Mouse (Mus musculus) testis, adult 2 months (tissue): ENCODE measurements around the gene Ndel1. TPM values are rescaled to one million over a fixed set of nuclear protein-coding genes. Genes with fewer than 3 reads are reported as not detected.

Experiments
- H3K27ac ChIP-seq: fragments of 200-500 bp; 2 replicates; pipeline ENCODE4 v1.5.1; 2012; ENCODE audit warnings: low read depth, low read length; ENCODE audit not compliant: control insufficient read depth, insufficient read depth
- H3K27me3 ChIP-seq: fragments of 200-500 bp; 2 replicates; pipeline ENCODE4 v1.6.1; 2012; ENCODE audit warnings: mild to moderate bottlenecking, low read length, moderate library complexity; ENCODE audit not compliant: control insufficient read depth, insufficient read depth
- H3K36me3 ChIP-seq: fragments of 200-500 bp; 2 replicates; pipeline ENCODE4 v1.6.1; 2012; ENCODE audit warnings: mild to moderate bottlenecking, low read length; ENCODE audit not compliant: control insufficient read depth, insufficient read depth
- H3K4me1 ChIP-seq: fragments of 200-500 bp; 2 replicates; pipeline ENCODE4 v1.6.1; 2012; ENCODE audit warnings: low read length; ENCODE audit not compliant: control insufficient read depth, insufficient read depth
- H3K4me3 ChIP-seq: fragments of 200-500 bp; 2 replicates; pipeline ENCODE4 v1.5.1; 2012; ENCODE audit warnings: low read depth, mild to moderate bottlenecking, low read length, moderate library complexity, mixed read lengths; ENCODE audit not compliant: control insufficient read depth
- CTCF ChIP-seq: fragments of 200-500 bp; IDR thresholded peaks from 2 replicates; pipeline ENCODE4 v1.5.1; 2012; ENCODE audit warnings: low read depth, mild to moderate bottlenecking, inconsistent platforms, low read length, moderate library complexity; ENCODE audit not compliant: control insufficient read depth, insufficient read depth, insufficient replicate concordance
- POLR2A ChIP-seq: fragments of 200-500 bp; IDR thresholded peaks from 2 replicates; pipeline ENCODE4 v1.6.1; 2012; ENCODE audit warnings: low read depth, mild to moderate bottlenecking, inconsistent platforms, low read length, moderate library complexity; ENCODE audit not compliant: control insufficient read depth
- polyA plus RNA-seq: library from polyadenylated mRNA; depleted of rRNA; stranded (reverse); fragments of >200 nt; gene quantifications from 2 replicates; pipeline ENCODE4 v1.2.3, GENCODE M21; 2012

Gene Ndel1
- polyA plus RNA-seq, 1 experiment, result 80.3 TPM

GRCm38 (mm10) chr11:68826735-68827134 lies 44.9 kb downstream of the Ndel1 start:
- Histone ChIP-seq H3K4me3 (no peak overlapping the region), H3K27ac (no peak overlapping the region), H3K27me3 (no peaks in the 10 kb centered on the region), H3K36me3 (peaks cover 1% of the 10 kb centered on the region; the same call in 1 of the 2 replicates), H3K4me1 (no peaks in the 10 kb centered on the region)
- no peak for TF ChIP-seq CTCF
- TF ChIP-seq POLR2A, result no peak

GRCm38 (mm10) chr11:68822326-68822725 lies 49.3 kb downstream of the Ndel1 start:
- no peaks in the 10 kb centered on the region for H3K27me3 ChIP-seq
- no peaks in the 10 kb centered on the region for H3K4me1 ChIP-seq
- H3K27ac ChIP-seq, result no peak overlapping the region
- H3K36me3 ChIP-seq, result no peaks in the 10 kb centered on the region
- no peak overlapping the region for H3K4me3 ChIP-seq
- TF ChIP-seq CTCF, result no peak
- TF ChIP-seq POLR2A, result no peak

- Histone ChIP-seq H3K4me3 (no peak overlapping the region), H3K4me1 (no peaks in the 10 kb centered on the region), H3K36me3 (peaks cover 3% of the 10 kb centered on the region; the same call in 1 of the 2 replicates), H3K27ac (no peak overlapping the region), H3K27me3 (no peaks in the 10 kb centered on the region)
- TF ChIP-seq POLR2A (no peak), CTCF (no peak)
These were observed 52.3 kb downstream of the Ndel1 start for GRCm38 (mm10) chr11:68819226-68819805.

DNA sequence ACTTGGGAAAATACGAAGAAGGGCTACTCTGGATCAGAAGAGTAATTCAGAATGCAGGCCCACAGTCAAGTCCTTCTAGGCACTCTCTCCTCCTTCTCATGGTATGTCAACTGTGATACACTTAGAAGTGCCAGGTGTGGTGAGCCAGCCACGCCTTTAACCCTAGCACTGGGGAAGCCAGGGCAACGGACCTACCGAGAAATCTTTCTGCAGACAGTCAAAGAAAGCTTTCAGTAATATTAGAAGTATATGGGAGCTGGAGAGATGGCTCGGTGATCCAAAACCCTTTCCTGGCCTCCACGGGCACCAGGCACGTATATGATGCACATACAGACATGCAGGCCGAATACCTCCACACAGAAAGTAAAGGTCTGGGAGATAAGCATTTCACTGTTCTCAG lies 53.2 kb downstream of the Ndel1 start:
- H3K4me1 ChIP-seq, result no peaks in the 10 kb centered on the region
- H3K36me3 ChIP-seq, result peaks cover 3% of the 10 kb centered on the region; the same call in 1 of the 2 replicates

GRCm38 (mm10) chr11:68811881-68812577 lies 59.6 kb downstream of the Ndel1 start:
- Histone ChIP-seq H3K4me3 (no peak overlapping the region), H3K36me3 (peaks cover 5% of the 10 kb centered on the region), H3K4me1 (no peaks in the 10 kb centered on the region), H3K27ac (no peak overlapping the region), H3K27me3 (no peaks in the 10 kb centered on the region)
- TF ChIP-seq CTCF, result no peak
- TF ChIP-seq POLR2A, result no peak

More for the DNA sequence above, 53.2 kb downstream of the Ndel1 start:
- TF ChIP-seq POLR2A (no peak), CTCF (no peak)
- Histone ChIP-seq H3K27me3 (no peaks in the 10 kb centered on the region), H3K27ac (no peak overlapping the region), H3K4me3 (no peak overlapping the region)

GRCm38 (mm10) chr11:68807787-68808186 lies 63.9 kb downstream of the Ndel1 start:
- Histone ChIP-seq H3K4me3 (no peak overlapping the region), H3K4me1 (no peaks in the 10 kb centered on the region), H3K36me3 (peaks cover 5% of the 10 kb centered on the region), H3K27ac (no peak overlapping the region), H3K27me3 (no peaks in the 10 kb centered on the region)
- TF ChIP-seq POLR2A (no peak), CTCF (peak; percentile 91; the same call in 1 of the 2 replicates)

- no peak overlapping the region for H3K27ac ChIP-seq
- H3K27me3 ChIP-seq, result no peaks in the 10 kb centered on the region
- TF ChIP-seq POLR2A (no peak), CTCF (no peak)
- no peak overlapping the region for H3K4me3 ChIP-seq
- peaks cover 5% of the 10 kb centered on the region for H3K36me3 ChIP-seq
- H3K4me1 ChIP-seq, result no peaks in the 10 kb centered on the region
These were observed 66.5 kb downstream of the Ndel1 start for GRCm38 (mm10) chr11:68805148-68805547.
